8 mouse cellular contexts compared by ENCODE assay signal in the genomic region with DNA sequence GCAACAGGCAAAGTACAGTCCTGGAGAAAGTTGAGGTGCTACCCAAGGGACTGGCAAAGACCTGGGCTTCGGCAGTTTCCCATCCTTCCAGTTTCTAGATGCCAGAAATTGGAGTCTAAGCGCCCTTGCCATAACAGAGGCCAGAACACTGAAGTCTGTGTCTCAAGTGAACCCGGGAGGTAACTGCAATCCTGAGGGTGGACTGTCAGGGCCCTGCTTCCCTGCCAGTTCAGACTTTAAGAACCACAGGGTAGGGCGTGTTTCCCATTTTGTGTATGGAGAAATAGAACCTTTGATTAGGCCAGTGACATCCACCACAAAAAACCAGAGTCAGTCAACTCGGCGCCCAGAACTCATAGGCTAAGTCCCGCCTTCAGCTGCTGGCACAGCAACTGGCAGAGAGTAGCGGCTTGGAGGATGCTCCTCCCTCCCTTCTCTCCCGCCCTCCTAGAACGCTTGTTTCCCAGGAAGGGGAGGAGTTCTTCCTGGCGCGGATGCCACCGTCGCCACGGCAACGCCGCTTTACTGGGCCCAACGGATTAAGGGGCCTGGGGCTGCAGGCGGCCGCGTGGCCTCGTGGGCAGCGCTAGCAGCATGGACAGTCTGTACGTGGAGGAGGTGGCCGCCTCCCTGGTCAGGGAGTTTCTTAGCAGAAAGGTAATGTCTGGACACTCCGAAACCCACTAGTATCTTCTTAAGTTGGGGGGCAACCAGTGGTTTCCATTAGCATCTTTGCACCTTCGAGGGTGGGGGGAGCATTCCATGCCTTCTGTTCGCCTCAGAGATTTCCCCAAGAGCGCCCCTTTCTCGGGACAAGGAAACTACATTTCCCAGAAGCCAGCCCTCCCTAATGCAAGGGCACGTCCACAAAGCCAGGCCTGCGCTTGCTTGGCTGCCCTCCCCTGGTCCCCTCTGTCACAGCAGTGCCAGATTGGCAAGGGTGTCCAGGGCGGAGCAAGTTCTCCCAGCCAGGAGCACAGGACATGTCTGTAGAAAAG. TPM values are rescaled to one million over a fixed set of nuclear protein-coding genes. Genes with fewer than 3 reads are reported as not detected.
DNase-seq lines count a peak whose midpoint lies in the region; ATAC-seq lines count a peak whose summit lies in the region.

A gene (plus strand): TSS at position 471 of the 998 bp plus-strand sequence.

- peak; percentile 46 for ATAC-seq in activated CD4-positive, CD25-positive, alpha-beta regulatory T cell, adult 4 months
- peak; percentile 95 for ATAC-seq in common myeloid progenitor, adult 5-6 weeks (replicated peaks; ENCODE audit: low read depth, poor library complexity, severe bottlenecking)
- peak; percentile 96 for ATAC-seq in hindbrain, embryonic 15.5 days (ENCODE audit: low FRiP score, low read depth)

- peaks cover 14% of the 10 kb centered on the region for H3K4me1 ChIP-seq in hindbrain, embryonic 15.5 days (replicated peaks)

- peak within 1 kb of the TSS; percentile 88 for H3K27ac ChIP-seq in hindbrain, embryonic 15.5 days (replicated peaks)

- peak; percentile 94 for DNase-seq in gastrocnemius, adult 18-20 months (ENCODE audit: low spot score)
- peak; percentile 91 for DNase-seq in layer of hippocampus, postnatal 36 days
- DNase-seq in lung, postnatal 25 days (ENCODE audit: low spot score), result peak; percentile 95
- peak; percentile 99 for DNase-seq in retina, postnatal 1 day
- DNase-seq in urinary bladder, adult 18-20 months (ENCODE audit: low spot score in 2 of 2), result peak; percentile 77 to 86

- peak within 1 kb of the TSS; percentile 72 for H3K4me2 ChIP-seq in hindbrain, embryonic 15.5 days

- peak within 1 kb of the TSS; percentile 54 for H3K4me3 ChIP-seq in hindbrain, embryonic 15.5 days

- H3K9ac ChIP-seq in hindbrain, embryonic 15.5 days, result peak within 1 kb of the TSS; percentile 46

- H3K27me3 ChIP-seq in hindbrain, embryonic 15.5 days, result no peaks in the 10 kb centered on the region

- no peaks in the 10 kb centered on the region for H3K9me3 ChIP-seq in hindbrain, embryonic 15.5 days

- 4% methylated on average over 32 of the region's 33 CpGs for WGBS in hindbrain, embryonic 15.5 days

- no peaks in the 10 kb centered on the region for H3K36me3 ChIP-seq in hindbrain, embryonic 15.5 days

RNA-seq across cellular contexts. Expression of the gene that starts here (rescaled TPM):
- polyA plus RNA-seq in activated CD4-positive, CD25-positive, alpha-beta regulatory T cell, adult 4 months (2017; shearing (Covaris generic)), result under 1 TPM in 1 of 2 experiments, not detected in 1; 0.19 TPM
- 8.0 and 11.5 TPM in 2 replicates for total RNA-seq in common myeloid progenitor, adult 5-6 weeks (2017)
- total RNA-seq in gastrocnemius, adult 18-20 months (2021), result 1 to 10 TPM; 1.7 to 2.5 TPM
- 11.1 and 13.2 TPM in 2 replicates for polyA plus RNA-seq in hindbrain, embryonic 15.5 days (2015; fragmentation: Nextera tagmentation; extraction: Ambion mirVana)
- total RNA-seq in layer of hippocampus, postnatal 36 days (2021), result 10 to 100 TPM; 11.9 to 13.0 TPM

Comparison
In these comparisons a context has a peak if more than half of its experiments do, and no peak if none do; other contexts are left out.
1. Peak in every context shown above with its lines: DNase-seq, ATAC-seq, H3K4me3 ChIP-seq and H3K27ac ChIP-seq.
2. RNA of the gene that starts here (polyA plus RNA-seq): 11.1 to 13.2 TPM in hindbrain, embryonic 15.5 days; 0.19 TPM in activated CD4-positive, CD25-positive, alpha-beta regulatory T cell, adult 4 months; every median in the first group is over 10 times any median in the second.
3. Peak in ATAC-seq in activated CD4-positive, CD25-positive, alpha-beta regulatory T cell, adult 4 months; RNA of the gene not detected or under 1 TPM.
4. ATAC-seq: peak in every context shown above with its lines; median percentile 96 in hindbrain, embryonic 15.5 days; 95 in common myeloid progenitor, adult 5-6 weeks; 46 in activated CD4-positive, CD25-positive, alpha-beta regulatory T cell, adult 4 months.